Mouse (Mus musculus) erythroblast, embryonic 14.5 days (primary cell): ENCODE data around the gene Opa3. TPM values are rescaled to one million over a fixed set of nuclear protein-coding genes. Genes with fewer than 3 reads are reported as not detected.

Experiments used
- H3K27me3 ChIP-seq: 2 replicates; pipeline ENCODE4 v1.6.1; 2012; ENCODE audit warnings: inconsistent platforms; ENCODE audit not compliant: control insufficient read depth
- H3K36me3 ChIP-seq: 2 replicates; pipeline ENCODE4 v1.6.1; 2012; ENCODE audit warnings: mild to moderate bottlenecking, inconsistent platforms; ENCODE audit not compliant: control insufficient read depth
- H3K4me1 ChIP-seq: 2 replicates; pipeline ENCODE4 v1.6.1; 2012; ENCODE audit warnings: inconsistent platforms; ENCODE audit not compliant: control insufficient read depth
- H3K4me3 ChIP-seq: replicated peaks from 2 replicates; pipeline ENCODE3; 2012; ENCODE audit warnings: moderate library complexity, mild to moderate bottlenecking, inconsistent platforms
- H3K9me3 ChIP-seq: 2 replicates; pipeline ENCODE4 v1.6.1; 2012; ENCODE audit warnings: low read length, inconsistent platforms, mixed read lengths; ENCODE audit not compliant: control insufficient read depth
- GATA1 ChIP-seq: IDR thresholded peaks from 2 replicates; pipeline ENCODE4 v1.6.1; 2012; ENCODE audit warnings: low read length, inconsistent platforms, mixed read lengths
- TAL1 ChIP-seq: IDR thresholded peaks from 3 replicates; pipeline ENCODE4 v1.6.1; 2012; ENCODE audit warnings: low read length, inconsistent platforms, mixed read lengths
- polyA plus RNA-seq: library from polyadenylated mRNA; stranded (reverse); fragments of >175 nt; gene quantifications from 2 replicates; pipeline ENCODE4 v1.2.3, GENCODE M21; 2012

The Opa3 gene
- polyA plus RNA-seq, 1 experiment: 2.1 TPM

- no peaks in the 10 kb centered on the region for H3K27me3 ChIP-seq
- no peak for TF ChIP-seq TAL1
- no peak for TF ChIP-seq GATA1
- H3K4me1 ChIP-seq: peaks cover 73% of the 10 kb centered on the region
- H3K4me3 ChIP-seq: no peak overlapping the region
- H3K9me3 ChIP-seq: no peaks in the 10 kb centered on the region; the same call in 1 of the 2 replicates
- peaks cover 56% of the 10 kb centered on the region for H3K36me3 ChIP-seq
Measured at GRCm38 (mm10) chr7:19247511-19247910, 19.4 kb downstream of the Opa3 start.

- Histone ChIP-seq H3K27me3 (no peaks in the 10 kb centered on the region), H3K4me3 (no peak overlapping the region), H3K36me3 (peaks cover 39% of the 10 kb centered on the region), H3K9me3 (no peaks in the 10 kb centered on the region; the same call in 1 of the 2 replicates), H3K4me1 (peaks cover 54% of the 10 kb centered on the region)
- TF ChIP-seq GATA1 (no peak), TAL1 (no peak)
Measured at GRCm38 (mm10) chr7:19252078-19252477, 23.9 kb downstream of the Opa3 start.

- TF ChIP-seq TAL1 (no peak), GATA1 (no peak)
- Histone ChIP-seq H3K36me3 (peaks cover 44% of the 10 kb centered on the region), H3K4me1 (peaks cover 60% of the 10 kb centered on the region), H3K9me3 (no peaks in the 10 kb centered on the region), H3K27me3 (no peaks in the 10 kb centered on the region), H3K4me3 (no peak overlapping the region)
Measured at GRCm38 (mm10) chr7:19253437-19253836, 25.3 kb downstream of the Opa3 start.

- H3K36me3 ChIP-seq: peaks cover 57% of the 10 kb centered on the region
- TF ChIP-seq TAL1 (no peak), GATA1 (no peak)
- no peaks in the 10 kb centered on the region for H3K9me3 ChIP-seq
- H3K4me3 ChIP-seq: no peak overlapping the region
- H3K27me3 ChIP-seq: no peaks in the 10 kb centered on the region
- peaks cover 59% of the 10 kb centered on the region for H3K4me1 ChIP-seq
Measured at GRCm38 (mm10) chr7:19255395-19255794, 27.3 kb downstream of the Opa3 start.

GRCm38 (mm10) chr7:19256567-19256966 lies 28.4 kb downstream of the Opa3 start:
- H3K9me3 ChIP-seq: no peaks in the 10 kb centered on the region
- no peaks in the 10 kb centered on the region for H3K27me3 ChIP-seq
- H3K36me3 ChIP-seq: peaks cover 68% of the 10 kb centered on the region
- TF ChIP-seq TAL1 (no peak), GATA1 (no peak)
- no peak overlapping the region for H3K4me3 ChIP-seq
- peaks cover 63% of the 10 kb centered on the region for H3K4me1 ChIP-seq

GRCm38 (mm10) chr7:19257390-19258022 lies 29.4 kb downstream of the Opa3 start:
- Histone ChIP-seq H3K27me3 (no peaks in the 10 kb centered on the region), H3K4me1 (peaks cover 61% of the 10 kb centered on the region), H3K9me3 (no peaks in the 10 kb centered on the region), H3K36me3 (peaks cover 78% of the 10 kb centered on the region), H3K4me3 (peak overlapping the region; percentile 44)
- no peak for TF ChIP-seq GATA1
- TF ChIP-seq TAL1: no peak

GRCm38 (mm10) chr7:19258336-19258735 lies 30.2 kb downstream of the Opa3 start:
- peaks cover 86% of the 10 kb centered on the region for H3K36me3 ChIP-seq
- TF ChIP-seq TAL1: no peak
- no peak for TF ChIP-seq GATA1
- peaks cover 59% of the 10 kb centered on the region for H3K4me1 ChIP-seq
- H3K27me3 ChIP-seq: no peaks in the 10 kb centered on the region
- no peaks in the 10 kb centered on the region for H3K9me3 ChIP-seq
- no peak overlapping the region for H3K4me3 ChIP-seq

- TF ChIP-seq GATA1 (peak; percentile 65), TAL1 (no peak)
- Histone ChIP-seq H3K9me3 (no peaks in the 10 kb centered on the region), H3K4me3 (peak overlapping the region; percentile 59), H3K36me3 (peaks cover 87% of the 10 kb centered on the region), H3K27me3 (no peaks in the 10 kb centered on the region), H3K4me1 (peaks cover 87% of the 10 kb centered on the region)
Measured at GRCm38 (mm10) chr7:19265147-19265546, 37.0 kb downstream of the Opa3 start.

GRCm38 (mm10) chr7:19265928-19266822 lies 38.0 kb downstream of the Opa3 start:
- no peaks in the 10 kb centered on the region for H3K9me3 ChIP-seq
- H3K4me3 ChIP-seq: peak overlapping the region; percentile 59
- H3K36me3 ChIP-seq: peaks cover 77% of the 10 kb centered on the region
- peaks cover 88% of the 10 kb centered on the region for H3K4me1 ChIP-seq
- no peak for TF ChIP-seq GATA1
- no peak for TF ChIP-seq TAL1
- H3K27me3 ChIP-seq: no peaks in the 10 kb centered on the region
